Mouse (Mus musculus) liver, embryonic 15.5 days (tissue): ENCODE results near the gene Itih3. TPM values are rescaled to one million over a fixed set of nuclear protein-coding genes. Genes with fewer than 3 reads are reported as not detected.

ENCODE experiments used
- ATAC-seq: fragments of 200-750 bp; cut with Nextera tagmentation; 2 replicates; pipeline ENCODE4 v1.8.0; 2017; ENCODE audit warnings: moderate number of reproducible peaks, mild to moderate bottlenecking, moderate library complexity; ENCODE audit not compliant: insufficient read depth
- H3K27ac ChIP-seq: fragments of 300-500 bp; sonication (generic); replicated peaks from 2 replicates; pipeline ENCODE4 v1.5.1; 2015; ENCODE audit warnings: mild to moderate bottlenecking, inconsistent platforms
- H3K27me3 ChIP-seq: fragments of 300-500 bp; sonication (generic); 2 replicates; pipeline ENCODE4 v1.6.1; 2015; ENCODE audit warnings: mild to moderate bottlenecking, inconsistent platforms
- H3K36me3 ChIP-seq: fragments of 300-500 bp; sonication (generic); replicated peaks from 2 replicates; pipeline ENCODE4 v1.6.1; 2015; ENCODE audit warnings: moderate library complexity, mild to moderate bottlenecking, inconsistent platforms
- H3K4me1 ChIP-seq: fragments of 300-500 bp; sonication (generic); replicated peaks from 2 replicates; pipeline ENCODE4 v1.6.1; 2015; ENCODE audit warnings: inconsistent platforms
- H3K4me2 ChIP-seq: fragments of 300-500 bp; sonication (generic); 2 replicates; pipeline ENCODE4 v1.6.1; 2015; ENCODE audit warnings: moderate library complexity, mild to moderate bottlenecking, inconsistent platforms
- H3K4me3 ChIP-seq: fragments of 300-500 bp; sonication (generic); replicated peaks from 2 replicates; pipeline ENCODE4 v1.5.1; 2015; ENCODE audit warnings: mild to moderate bottlenecking, inconsistent platforms
- H3K9ac ChIP-seq: fragments of 300-500 bp; sonication (generic); 2 replicates; pipeline ENCODE4 v1.6.1; 2015; ENCODE audit warnings: moderate library complexity, mild to moderate bottlenecking, inconsistent platforms
- H3K9me3 ChIP-seq: fragments of 300-500 bp; sonication (generic); replicated peaks from 2 replicates; pipeline ENCODE4 v1.6.1; 2016; ENCODE audit warnings: inconsistent platforms
- WGBS: fragments of 180-500 bp; shearing (Covaris S2); methylation state at CpG from one replicate; pipeline ENCODE4 v1.1.7; 2015; ENCODE audit warnings: mixed read lengths; ENCODE audit not compliant: insufficient replicate concordance; 5-methylcytosine and 5-hydroxymethylcytosine counted together
- polyA plus RNA-seq: library from polyadenylated mRNA; unstranded; fragments of >200 nt; fragmentation: Nextera tagmentation; extraction: Ambion mirVana; gene quantifications from 2 replicates; pipeline ENCODE4 v1.2.1, GENCODE M21; 2015

Gene Itih3
- polyA plus RNA-seq, 1 experiment from 2014 or later, result 434 TPM

DNA sequence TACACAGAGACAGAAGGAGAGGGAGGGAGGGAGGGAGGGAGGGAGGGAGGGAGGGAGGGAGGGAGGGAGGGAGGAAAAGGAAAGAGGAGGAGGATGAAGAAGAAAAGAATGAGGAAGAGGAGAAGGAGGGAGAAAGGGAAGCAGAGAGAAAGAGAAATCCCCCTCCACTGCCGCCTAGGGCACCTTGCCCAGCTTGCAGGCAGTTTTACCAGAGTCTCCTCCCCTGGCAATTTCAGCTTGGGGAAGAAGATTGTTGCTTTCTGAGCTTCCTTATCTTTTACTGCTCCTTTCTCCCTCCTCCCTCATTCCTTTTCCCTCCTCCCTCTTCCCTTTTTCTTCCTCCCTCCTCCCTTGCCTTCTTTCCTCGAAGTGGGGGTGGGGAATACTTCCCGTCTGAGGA, 20.5 kb downstream of the Itih3 start:
- no peak overlapping the region for H3K27ac ChIP-seq
- no peaks in the 10 kb centered on the region for H3K27me3 ChIP-seq
- 37% methylated on average over 3 of the region's 3 CpGs for WGBS
- no peak overlapping the region for H3K4me3 ChIP-seq
- 0 out of 2 replicates have a peak, but pooled peaks cover under 1% of the 10 kb centered on the region for H3K4me1 ChIP-seq
- no peak for ATAC-seq
- H3K9ac ChIP-seq, result no peak overlapping the region
- no peaks in the 10 kb centered on the region for H3K9me3 ChIP-seq
- H3K4me2 ChIP-seq, result no peak overlapping the region
- no peaks in the 10 kb centered on the region for H3K36me3 ChIP-seq

DNA sequence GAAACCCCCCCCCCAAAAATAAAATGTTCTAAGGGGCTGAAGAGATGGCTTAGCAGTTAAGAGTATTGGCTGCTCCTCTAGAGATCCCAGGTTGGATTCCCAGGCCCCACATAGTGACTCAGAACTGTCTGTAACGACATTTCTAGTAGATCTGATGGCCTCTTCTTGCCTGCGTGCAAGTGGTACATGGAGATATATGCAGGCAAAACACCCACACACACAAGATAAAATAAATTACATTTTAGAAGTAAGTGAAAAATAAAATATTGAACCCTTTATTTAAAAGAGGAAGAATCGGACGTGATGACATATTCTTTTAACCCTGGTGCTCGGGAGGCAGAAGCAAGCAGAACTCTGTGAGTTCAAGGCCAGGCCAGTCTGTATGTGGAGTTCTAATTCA, 20.9 kb downstream of the Itih3 start:
- Histone ChIP-seq H3K36me3 (no peaks in the 10 kb centered on the region), H3K9me3 (no peaks in the 10 kb centered on the region), H3K4me2 (no peak overlapping the region), H3K27ac (no peak overlapping the region), H3K4me1 (no peaks in the 10 kb centered on the region), H3K4me3 (no peak overlapping the region), H3K27me3 (no peaks in the 10 kb centered on the region), H3K9ac (no peak overlapping the region)
- ATAC-seq, result no peak
- WGBS, result 66% methylated on average over 5 of the region's 5 CpGs

DNA sequence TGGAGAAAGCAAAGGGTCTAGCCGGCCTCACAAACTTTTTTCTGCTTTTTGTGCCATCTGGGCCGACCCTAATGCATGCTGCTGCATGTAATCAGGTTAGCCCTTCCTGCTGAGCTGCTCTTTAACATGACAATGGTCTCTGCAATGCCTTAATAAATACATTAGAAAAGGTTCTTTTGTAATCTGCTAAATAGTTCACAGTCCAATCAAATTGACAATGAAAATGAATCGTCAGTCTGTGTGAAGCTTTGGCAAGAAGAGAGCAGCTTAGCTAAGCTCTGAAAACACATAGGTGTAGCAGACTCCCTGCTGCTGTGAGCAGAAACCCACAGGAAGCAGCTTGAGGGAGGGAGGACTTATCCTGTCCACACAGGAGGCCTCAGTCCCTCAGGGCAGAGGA, 23.6 kb downstream of the Itih3 start:
- H3K27me3 ChIP-seq, result no peaks in the 10 kb centered on the region
- H3K36me3 ChIP-seq, result no peaks in the 10 kb centered on the region
- no peak overlapping the region for H3K27ac ChIP-seq
- H3K4me3 ChIP-seq, result no peak overlapping the region
- no peak for ATAC-seq
- H3K4me2 ChIP-seq, result no peak overlapping the region
- no peak overlapping the region for H3K9ac ChIP-seq
- 43% methylated on average over 3 of the region's 3 CpGs for WGBS
- H3K9me3 ChIP-seq, result no peaks in the 10 kb centered on the region
- no peaks in the 10 kb centered on the region for H3K4me1 ChIP-seq

GRCm38 (mm10) chr14:30888271-30888732, 35.3 kb downstream of the Itih3 start:
- Histone ChIP-seq H3K4me2 (peak overlapping the region; percentile 46), H3K4me3 (0 out of 2 replicates have a peak overlapping the region, but pooled peaks have one; percentile 6), H3K4me1 (peaks cover 9% of the 10 kb centered on the region), H3K9ac (no peak overlapping the region), H3K27me3 (no peaks in the 10 kb centered on the region), H3K9me3 (no peaks in the 10 kb centered on the region), H3K36me3 (peaks cover 3% of the 10 kb centered on the region; the same call in 1 of the 2 replicates), H3K27ac (peak overlapping the region; percentile 20; the same call in 1 of the 2 replicates)
- 7% methylated on average over 9 of the region's 9 CpGs for WGBS
- ATAC-seq, result peak; percentile 49

DNA sequence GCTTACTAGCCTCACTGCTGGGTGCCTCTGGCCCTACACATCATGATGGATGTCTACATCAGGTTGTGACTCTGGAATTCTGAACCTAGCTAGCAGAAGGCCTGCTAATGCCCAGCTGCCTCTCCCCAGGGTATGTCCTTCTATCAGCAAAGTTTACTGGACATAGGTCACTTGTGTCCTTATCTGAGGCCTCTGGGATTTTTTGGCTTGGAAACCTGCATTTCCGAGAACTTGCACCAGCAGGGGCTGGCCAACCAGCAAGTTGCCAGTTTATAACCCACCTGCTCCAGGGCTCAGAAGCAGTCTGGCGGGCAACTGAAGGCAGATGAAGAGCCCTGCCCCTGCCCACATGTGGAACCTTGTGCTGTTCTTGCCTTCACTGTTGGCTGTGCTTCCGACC, 37.4 kb downstream of the Itih3 start, which contains the start of gene Itih4:
Gene Itih4, plus strand, starts transcription at position 273 of the 400 bp plus-strand sequence.
- ATAC-seq, result peak; percentile 26
- peaks cover 9% of the 10 kb centered on the region for H3K4me1 ChIP-seq
- H3K36me3 ChIP-seq, result no peaks in the 10 kb centered on the region
- 62% methylated on average over 3 of the region's 3 CpGs for WGBS
- peak within 1 kb of the TSS; percentile 0; the same call in 1 of the 2 replicates for H3K9ac ChIP-seq
- H3K27me3 ChIP-seq, result no peaks in the 10 kb centered on the region
- H3K4me2 ChIP-seq, result peak within 1 kb of the TSS; percentile 46
- no peaks in the 10 kb centered on the region for H3K9me3 ChIP-seq
- peak within 1 kb of the TSS; percentile 43 for H3K27ac ChIP-seq
- peak within 1 kb of the TSS; percentile 6 for H3K4me3 ChIP-seq

DNA sequence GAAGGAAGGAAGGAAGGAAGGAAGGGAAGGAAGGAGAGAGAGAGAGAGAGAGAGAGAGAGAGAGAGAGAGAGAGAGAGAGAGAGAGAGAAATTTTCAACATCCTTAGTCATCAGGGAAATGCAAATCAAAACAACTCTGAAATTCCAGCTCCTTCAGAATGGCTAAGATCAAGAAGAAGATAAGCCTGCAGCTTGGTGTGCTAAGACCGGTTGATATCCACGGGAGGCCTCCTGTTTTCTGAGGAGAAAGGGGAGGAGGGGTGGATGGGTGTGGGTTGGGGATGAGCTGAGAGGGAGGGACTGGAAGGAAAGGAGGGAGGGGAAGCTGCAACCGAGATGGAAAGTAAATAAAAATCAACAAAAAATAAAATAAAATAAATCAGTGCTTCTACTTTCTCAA, 38.3 kb downstream of the Itih3 start:
- H3K4me3 ChIP-seq, result no peak overlapping the region
- H3K4me2 ChIP-seq, result no peak overlapping the region
- no peaks in the 10 kb centered on the region for H3K9me3 ChIP-seq
- ATAC-seq, result no peak
- no peak overlapping the region for H3K9ac ChIP-seq
- no peaks in the 10 kb centered on the region for H3K36me3 ChIP-seq
- peaks cover 9% of the 10 kb centered on the region for H3K4me1 ChIP-seq
- WGBS, result 20% methylated on average over 3 of the region's 3 CpGs
- H3K27ac ChIP-seq, result no peak overlapping the region
- no peaks in the 10 kb centered on the region for H3K27me3 ChIP-seq

- ATAC-seq, result no peak
- Histone ChIP-seq H3K27ac (no peak overlapping the region), H3K4me3 (no peak overlapping the region), H3K9me3 (no peaks in the 10 kb centered on the region), H3K4me2 (no peak overlapping the region), H3K36me3 (no peaks in the 10 kb centered on the region), H3K27me3 (no peaks in the 10 kb centered on the region), H3K4me1 (peaks cover 12% of the 10 kb centered on the region), H3K9ac (no peak overlapping the region)
- WGBS, result 60% methylated on average over 3 of the region's 3 CpGs
Measured at GRCm38 (mm10) chr14:30881718-30882108, 41.8 kb downstream of the Itih3 start.

DNA sequence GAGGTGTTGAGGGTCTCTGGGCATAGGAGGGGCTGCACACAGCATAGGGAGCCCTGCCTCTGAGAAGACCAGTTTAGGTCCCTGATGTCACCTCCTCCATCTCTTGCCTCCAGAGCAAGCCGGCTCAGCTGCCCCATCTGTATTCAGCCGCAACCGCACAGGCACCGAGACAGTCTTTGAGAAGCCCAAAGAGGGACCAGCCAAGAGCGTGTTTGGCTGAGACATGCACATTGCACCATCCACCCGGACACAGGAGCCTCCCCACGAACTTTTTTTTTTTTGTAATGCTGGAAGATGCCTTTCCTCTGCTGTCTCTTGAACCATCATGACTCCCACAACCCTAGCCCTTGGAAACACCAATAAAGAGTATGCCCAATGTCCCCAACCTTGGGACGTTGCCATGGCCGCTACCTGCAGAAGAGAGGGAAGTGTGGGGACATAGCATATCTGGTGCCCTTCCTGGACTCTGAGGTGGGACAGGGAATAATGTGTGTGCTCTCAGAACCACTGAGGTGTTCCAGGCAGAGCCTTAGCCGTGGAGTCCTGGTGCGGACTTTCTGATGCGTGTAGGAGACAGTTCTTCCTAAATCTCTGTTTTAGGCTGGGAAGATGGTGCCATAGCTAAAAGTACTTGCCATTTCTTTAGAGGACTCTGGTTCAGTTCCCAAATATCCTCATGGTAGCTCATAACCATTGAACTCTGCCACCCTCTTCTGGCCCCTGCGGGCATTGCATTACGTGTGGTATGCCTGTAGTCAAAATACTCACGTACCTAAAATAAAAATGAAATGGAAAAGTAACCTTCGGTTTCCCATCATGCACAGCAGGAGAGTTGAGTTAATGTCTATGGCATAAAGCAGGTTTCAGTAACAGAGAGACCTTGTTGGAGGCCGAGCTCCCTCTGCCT, 42.5 kb downstream of the Itih3 start:
- no peaks in the 10 kb centered on the region for H3K27me3 ChIP-seq
- H3K9ac ChIP-seq, result no peak overlapping the region
- H3K27ac ChIP-seq, result no peak overlapping the region
- no peak overlapping the region for H3K4me2 ChIP-seq
- H3K9me3 ChIP-seq, result no peaks in the 10 kb centered on the region
- no peaks in the 10 kb centered on the region for H3K36me3 ChIP-seq
- WGBS, result 61% methylated on average over 17 of the region's 17 CpGs
- peaks cover 18% of the 10 kb centered on the region for H3K4me1 ChIP-seq
- H3K4me3 ChIP-seq, result no peak overlapping the region
- no peak for ATAC-seq

DNA sequence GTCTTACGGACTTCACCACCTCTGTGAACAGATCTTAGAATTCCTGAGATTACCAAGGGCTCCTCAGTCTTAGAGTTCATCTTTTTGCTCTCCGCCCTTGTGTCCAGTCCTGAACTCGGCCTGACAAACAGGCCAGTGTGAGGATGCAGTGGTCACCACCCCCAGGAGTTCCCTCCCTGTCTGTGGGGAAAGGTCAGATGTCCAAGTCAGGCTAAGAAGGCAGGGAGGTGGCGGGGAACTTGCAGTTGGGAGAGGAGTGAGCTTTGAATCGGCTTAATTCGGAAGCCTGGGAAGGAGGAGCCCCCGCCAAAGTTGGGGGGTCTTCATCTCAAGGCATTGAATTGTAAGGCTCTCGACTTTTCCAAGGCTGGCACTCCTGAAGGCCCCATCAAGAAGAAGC, 43.3 kb downstream of the Itih3 start:
- peaks cover 23% of the 10 kb centered on the region for H3K4me1 ChIP-seq
- no peaks in the 10 kb centered on the region for H3K9me3 ChIP-seq
- ATAC-seq, result no peak
- no peaks in the 10 kb centered on the region for H3K27me3 ChIP-seq
- no peak overlapping the region for H3K9ac ChIP-seq
- no peak overlapping the region for H3K4me2 ChIP-seq
- H3K36me3 ChIP-seq, result no peaks in the 10 kb centered on the region
- 67% methylated on average over 8 of the region's 8 CpGs for WGBS
- no peak overlapping the region for H3K4me3 ChIP-seq
- H3K27ac ChIP-seq, result no peak overlapping the region

DNA sequence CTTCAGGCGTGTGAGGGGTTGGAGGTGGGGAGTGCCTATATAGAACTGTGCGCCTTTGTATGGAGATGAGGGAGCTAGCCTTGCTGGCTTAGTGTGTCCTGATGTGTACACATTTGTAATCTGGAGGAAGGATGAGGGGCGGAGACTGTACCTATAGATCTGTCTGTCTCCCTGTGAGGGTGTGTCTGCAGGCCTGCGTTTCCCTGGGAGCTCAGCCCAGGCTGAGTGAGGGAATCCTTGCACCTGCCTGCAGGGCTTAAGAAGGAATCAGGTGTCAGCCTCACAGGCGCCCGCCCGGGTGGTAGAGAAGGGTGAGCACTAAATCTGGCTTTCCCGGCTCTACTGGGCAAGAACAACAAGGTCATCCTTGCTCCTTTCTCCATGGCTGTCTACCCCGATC, 43.8 kb downstream of the Itih3 start:
- ATAC-seq, result no peak
- no peaks in the 10 kb centered on the region for H3K27me3 ChIP-seq
- H3K9me3 ChIP-seq, result no peaks in the 10 kb centered on the region
- H3K4me1 ChIP-seq, result peaks cover 26% of the 10 kb centered on the region
- 63% methylated on average over 9 of the region's 9 CpGs for WGBS
- no peaks in the 10 kb centered on the region for H3K36me3 ChIP-seq
- no peak overlapping the region for H3K9ac ChIP-seq
- H3K4me3 ChIP-seq, result no peak overlapping the region
- no peak overlapping the region for H3K27ac ChIP-seq
- no peak overlapping the region for H3K4me2 ChIP-seq

GRCm38 (mm10) chr14:30878958-30879571, 44.5 kb downstream of the Itih3 start, which contains the start of gene Mustn1:
TSS of gene Mustn1 (plus strand) at chr14:30879200.
- 71% methylated on average over 11 of the region's 11 CpGs for WGBS
- Histone ChIP-seq H3K27ac (no peak within 1 kb of the TSS), H3K9ac (no peak within 1 kb of the TSS), H3K4me1 (peaks cover 33% of the 10 kb centered on the region), H3K36me3 (no peaks in the 10 kb centered on the region), H3K9me3 (no peaks in the 10 kb centered on the region), H3K4me2 (no peak within 1 kb of the TSS), H3K27me3 (no peaks in the 10 kb centered on the region), H3K4me3 (no peak within 1 kb of the TSS)
- no peak for ATAC-seq
